Comparison of ENCODE assay signal across 8 mouse cellular contexts in genomic region chr6:83831606-83832123, GRCm38 (mm10). TPM values are rescaled to one million over a fixed set of nuclear protein-coding genes. Genes with fewer than 3 reads are reported as not detected.
DNase-seq lines count a peak whose midpoint lies in the region; ATAC-seq lines count a peak whose summit lies in the region.

Paip2b (minus strand) TSS chr6:83831741.

- ATAC-seq in hindbrain, embryonic 16.5 days: peak; percentile 99

- WGBS in hindbrain, embryonic 16.5 days: under 1% methylated on average over 36 of the region's 37 CpGs
- WGBS in macrophage (ENCODE audit: missing documents): under 1% methylated on average over 36 of the region's 37 CpGs

- peak within 1 kb of the TSS; percentile 90 for H3K4me2 ChIP-seq in hindbrain, embryonic 16.5 days (ENCODE audit: low read length)

- no peaks in the 10 kb centered on the region for H3K79me2 ChIP-seq in macrophage (ENCODE audit: inconsistent target)

- H3K9me3 ChIP-seq in hindbrain, embryonic 16.5 days (ENCODE audit: control insufficient read depth, low read length): no peaks in the 10 kb centered on the region

- peaks cover 8% of the 10 kb centered on the region; the same call in 1 of the 2 replicates for H3K4me1 ChIP-seq in hindbrain, embryonic 16.5 days (ENCODE audit: control insufficient read depth, insufficient read depth, low read depth, low read length)

- DNase-seq in WW6 (ENCODE audit: low read depth, low spot score): peak; percentile 99
- peak; percentile 95 to 98 for DNase-seq in cerebellum, postnatal 4 days (ENCODE audit: low spot score in 2 of 2)
- DNase-seq in gastrocnemius, adult 18-20 months (ENCODE audit: low spot score): peak; percentile 100
- DNase-seq in left cerebral cortex, adult 18-20 months (ENCODE audit: low spot score in 2 of 2): peak; percentile 99
- DNase-seq in right cerebral cortex, adult 18-20 months: peak; percentile 99
- peak; percentile 92 for DNase-seq in urinary bladder, postnatal 10 days (ENCODE audit: low spot score)

- H3K4me3 ChIP-seq in hindbrain, embryonic 16.5 days (ENCODE audit: low read length): peak within 1 kb of the TSS; percentile 80
- peak within 1 kb of the TSS; percentile 40 for H3K4me3 ChIP-seq in macrophage (ENCODE audit: inconsistent target)

- H3K27ac ChIP-seq in hindbrain, embryonic 16.5 days (ENCODE audit: low read depth, low read length): peak within 1 kb of the TSS; percentile 86
- H3K27ac ChIP-seq in macrophage: no peak within 1 kb of the TSS

- H3K9ac ChIP-seq in hindbrain, embryonic 16.5 days (ENCODE audit: low read depth, low read length): peak within 1 kb of the TSS; percentile 84

- H3K27me3 ChIP-seq in hindbrain, embryonic 16.5 days (replicated peaks; ENCODE audit: control insufficient read depth, insufficient read depth, low read length): no peaks in the 10 kb centered on the region

- H3K36me3 ChIP-seq in hindbrain, embryonic 16.5 days (ENCODE audit: control insufficient read depth, insufficient read depth, low read length): no peaks in the 10 kb centered on the region
- H3K36me3 ChIP-seq in macrophage (ENCODE audit: inconsistent target): no peaks in the 10 kb centered on the region

RNA-seq across cellular contexts. Expression of gene Paip2b, which starts in this region (rescaled TPM):
- 100 to 1,000 TPM in 1 of 2 experiments, 10 to 100 TPM in 1; 97.9 to 101 TPM for total RNA-seq in gastrocnemius, adult 18-20 months (2021)
- 25.2 and 27.3 TPM in 2 replicates for polyA plus RNA-seq in hindbrain, embryonic 16.5 days (2015; fragmentation: Nextera tagmentation; extraction: Ambion mirVana)
- 10 to 100 TPM; 61.6 to 72.3 TPM for total RNA-seq in left cerebral cortex, adult 18-20 months (2021)
- 1 to 10 TPM in 25 of 26 experiments, under 1 TPM in 1; 0.92 to 9.6 (median 4.0) TPM for total RNA-seq in macrophage (2018; cell fraction: chromatin; rRNA removed)
- 1 to 10 TPM; 4.5 to 8.9 (median 6.7) TPM for total RNA-seq in macrophage (2018; cell fraction: cytosol; rRNA removed)
- 1 to 10 TPM; 1.9 to 8.9 (median 3.8) TPM for total RNA-seq in macrophage (2018; cell fraction: nucleus; rRNA removed)
- polyA plus RNA-seq in macrophage (2018): 5.8 to 9.0 TPM (median 6.1 TPM) in 3 replicates
